Mouse (Mus musculus): ENCODE data around the gene Spin2d. TPM values are rescaled to one million over a fixed set of nuclear protein-coding genes. Genes with fewer than 3 reads are reported as not detected.

Gene Spin2d
- polyA plus RNA-seq, 1 experiment from 2014 or later: not detected

Other genes with a start within 250 kb of the Spin2d start
- 3.9 and 4.0 TPM in 2 replicates for gene Zfp185, start 189.7 kb downstream of the Spin2d start, polyA plus RNA-seq (2014; fragmentation: Nextera tagmentation; extraction: Ambion mirVana)
- gene Pnma5, start 139.9 kb downstream of the Spin2d start, polyA plus RNA-seq (2014; fragmentation: Nextera tagmentation; extraction: Ambion mirVana): 0.08 TPM in 1 of 2 replicates, not detected in the other
- gene Pnma3, start 112.2 kb downstream of the Spin2d start, polyA plus RNA-seq (2014; fragmentation: Nextera tagmentation; extraction: Ambion mirVana): 0.29 and 0.33 TPM in 2 replicates
- 0.36 TPM in 1 of 2 replicates, not detected in the other for gene Xlr4a, start 94.5 kb downstream of the Spin2d start, polyA plus RNA-seq (2014; fragmentation: Nextera tagmentation; extraction: Ambion mirVana)
- gene Xlr3a, start 79.9 kb downstream of the Spin2d start, polyA plus RNA-seq (2014; fragmentation: Nextera tagmentation; extraction: Ambion mirVana): 2.3 and 3.6 TPM in 2 replicates
- gene Gm14685, start 59.9 kb downstream of the Spin2d start, polyA plus RNA-seq (2014; fragmentation: Nextera tagmentation; extraction: Ambion mirVana): not detected in 2 replicates
- gene Xlr5b, start 28.2 kb downstream of the Spin2d start, polyA plus RNA-seq (2014; fragmentation: Nextera tagmentation; extraction: Ambion mirVana): not detected in 2 replicates
- gene DXBay18, start 27.5 kb downstream of the Spin2d start, polyA plus RNA-seq (2014; fragmentation: Nextera tagmentation; extraction: Ambion mirVana): 0.16 TPM in 1 of 2 replicates, not detected in the other
- 11.5 and 12.8 TPM in 2 replicates for gene Xlr3b, start 15.2 kb upstream of the Spin2d start, polyA plus RNA-seq (2014; fragmentation: Nextera tagmentation; extraction: Ambion mirVana)
- 0.32 and 0.41 TPM in 2 replicates for gene Xlr4b, start 37.3 kb upstream of the Spin2d start, polyA plus RNA-seq (2014; fragmentation: Nextera tagmentation; extraction: Ambion mirVana)
- 16.4 and 17.4 TPM in 2 replicates for gene F8a, start 51.3 kb upstream of the Spin2d start, polyA plus RNA-seq (2014; fragmentation: Nextera tagmentation; extraction: Ambion mirVana)
- not detected in 2 replicates for gene Xlr4c, start 66.1 kb upstream of the Spin2d start, polyA plus RNA-seq (2014; fragmentation: Nextera tagmentation; extraction: Ambion mirVana)
- gene Xlr3c, start 88.4 kb upstream of the Spin2d start, polyA plus RNA-seq (2014; fragmentation: Nextera tagmentation; extraction: Ambion mirVana): 0.29 TPM in 1 of 2 replicates, not detected in the other
- not detected in 2 replicates for gene Xlr5a, start 116.0 kb upstream of the Spin2d start, polyA plus RNA-seq (2014; fragmentation: Nextera tagmentation; extraction: Ambion mirVana)
- not detected in 2 replicates for gene Xlr5c, start 116.0 kb upstream of the Spin2d start, polyA plus RNA-seq (2014; fragmentation: Nextera tagmentation; extraction: Ambion mirVana)
- gene Gm45015, start 159.9 kb upstream of the Spin2d start, polyA plus RNA-seq (2014; fragmentation: Nextera tagmentation; extraction: Ambion mirVana): not detected in 2 replicates
- 16.9 and 21.0 TPM in 2 replicates for gene Zfp275, start 165.6 kb upstream of the Spin2d start, polyA plus RNA-seq (2014; fragmentation: Nextera tagmentation; extraction: Ambion mirVana)
- gene Gm18336, start 221.7 kb upstream of the Spin2d start, polyA plus RNA-seq (2014; fragmentation: Nextera tagmentation; extraction: Ambion mirVana): not detected in 2 replicates
- 0.12 and 0.13 TPM in 2 replicates for gene Zfp92, start 234.1 kb upstream of the Spin2d start, polyA plus RNA-seq (2014; fragmentation: Nextera tagmentation; extraction: Ambion mirVana)